Mouse (Mus musculus) urinary bladder, postnatal 36 days (tissue): Measurements from ENCODE around the gene Zfyve27.
A peak's percentile ranks its signal among the peaks of the same experiment; 100 is the strongest.

Experiments
- DNase-seq, 2 experiments: peaks; one replicate each; pipeline ENCODE4 v3.0.0; 2022; ENCODE audit warnings: low spot score in 2 of 2, mixed read lengths in 1 of 2

Gene Zfyve27

GRCm38 (mm10) chr19:42142757-42143156 lies 21.0 kb upstream of the Zfyve27 start:
- no peak for DNase-seq

GRCm38 (mm10) chr19:42144067-42144466 lies 19.7 kb upstream of the Zfyve27 start:
- DNase-seq: no peak

GRCm38 (mm10) chr19:42144541-42145167 lies 19.1 kb upstream of the Zfyve27 start:
- DNase-seq: peak; percentile 75 to 82

GRCm38 (mm10) chr19:42145210-42145609 lies 18.5 kb upstream of the Zfyve27 start:
- no peak for DNase-seq

- no peak for DNase-seq
Observed at GRCm38 (mm10) chr19:42145731-42146130, 18.0 kb upstream of the Zfyve27 start.

- DNase-seq: no peak
Observed at GRCm38 (mm10) chr19:42146276-42147010, 17.3 kb upstream of the Zfyve27 start.

- DNase-seq: peak; percentile 79 to 85
Observed at GRCm38 (mm10) chr19:42147170-42147768, 16.5 kb upstream of the Zfyve27 start, which contains the start of gene Marveld1. Gene Marveld1 (plus strand): TSS chr19:42147400.

GRCm38 (mm10) chr19:42147769-42148568 lies 15.8 kb upstream of the Zfyve27 start:
- DNase-seq: peak; percentile 50 to 77

GRCm38 (mm10) chr19:42148569-42148860 lies 15.2 kb upstream of the Zfyve27 start:
- no peak for DNase-seq

GRCm38 (mm10) chr19:42151990-42152389 lies 11.8 kb upstream of the Zfyve27 start:
- DNase-seq: peak; percentile 84 to 85

- no peak for DNase-seq
Observed at GRCm38 (mm10) chr19:42157493-42158237, 6.1 kb upstream of the Zfyve27 start.

GRCm38 (mm10) chr19:42158246-42159017 lies 5.3 kb upstream of the Zfyve27 start:
- no peak for DNase-seq

- no peak for DNase-seq
Observed at GRCm38 (mm10) chr19:42164188-42164587, 437 bp downstream of the Zfyve27 start.

- DNase-seq: peak; percentile 84 to 88
Observed at GRCm38 (mm10) chr19:42166130-42166529, 2.4 kb downstream of the Zfyve27 start.

- DNase-seq: no peak
Observed at GRCm38 (mm10) chr19:42166766-42167165, 3.0 kb downstream of the Zfyve27 start.

GRCm38 (mm10) chr19:42167489-42167888 lies 3.7 kb downstream of the Zfyve27 start:
- DNase-seq: no peak

GRCm38 (mm10) chr19:42169322-42169975 lies 5.7 kb downstream of the Zfyve27 start:
- no peak for DNase-seq

- peak; percentile 90 to 93 for DNase-seq
Observed at GRCm38 (mm10) chr19:42170025-42170969, 6.5 kb downstream of the Zfyve27 start.

GRCm38 (mm10) chr19:42176841-42177240 lies 13.1 kb downstream of the Zfyve27 start:
- no peak for DNase-seq
